Mouse (Mus musculus) heart, embryonic 14.5 days (tissue): Measurements from ENCODE around the gene Arfgef2. TPM values are rescaled to one million over a fixed set of nuclear protein-coding genes. Genes with fewer than 3 reads are reported as not detected.

ENCODE experiments used
- ATAC-seq: fragments of 200-750 bp; cut with Nextera tagmentation; 2 replicates; pipeline ENCODE4 v1.8.0; 2017; ENCODE audit warnings: low read depth, moderate TSS enrichment; ENCODE audit not compliant: insufficient number of reproducible peaks, insufficient read depth, low FRiP score
- H3K27ac ChIP-seq, 2 experiments: fragments of 200-500 bp in 1 of 2; fragments of 300-500 bp in 1 of 2; sonication (generic) in 1 of 2; replicated peaks in 1 of 2; 2 replicates each; pipeline ENCODE4 v1.5.1; 2012 to 2014; ENCODE audit warnings: low read depth in 2 of 2, low read length in 2 of 2, control low read depth in 1 of 2, mild to moderate bottlenecking in 1 of 2, mixed read lengths in 1 of 2; ENCODE audit not compliant: control insufficient read depth in 1 of 2, insufficient read depth in 1 of 2
- H3K27me3 ChIP-seq: fragments of 300-500 bp; sonication (generic); 2 replicates; pipeline ENCODE4 v1.6.1; 2014; ENCODE audit warnings: mild to moderate bottlenecking, low read length, control low read depth; ENCODE audit not compliant: control insufficient read depth, insufficient read depth
- H3K36me3 ChIP-seq: fragments of 300-500 bp; sonication (generic); 2 replicates; pipeline ENCODE4 v1.6.1; 2014; ENCODE audit warnings: mild to moderate bottlenecking, control low read depth, low read length, mixed read lengths; ENCODE audit not compliant: control insufficient read depth, insufficient read depth
- H3K4me1 ChIP-seq, 2 experiments: fragments of 200-500 bp in 1 of 2; fragments of 300-500 bp in 1 of 2; sonication (generic) in 1 of 2; 2 replicates each; pipeline ENCODE4 v1.6.1; 2012 to 2014; ENCODE audit warnings: low read length in 2 of 2, control low read depth in 1 of 2, mixed read lengths in 1 of 2; ENCODE audit not compliant: control insufficient read depth in 2 of 2, insufficient read depth in 2 of 2
- H3K4me2 ChIP-seq: fragments of 300-500 bp; sonication (generic); 2 replicates; pipeline ENCODE4 v1.6.1; 2014; ENCODE audit warnings: mild to moderate bottlenecking, low read length
- H3K4me3 ChIP-seq, 2 experiments: fragments of 200-500 bp in 1 of 2; fragments of 300-500 bp in 1 of 2; sonication (generic) in 1 of 2; 2 replicates each; pipeline ENCODE4 v1.5.1; 2012 to 2014; ENCODE audit warnings: low read length in 2 of 2, mild to moderate bottlenecking in 2 of 2, control low read depth in 1 of 2, low read depth in 1 of 2, moderate library complexity in 1 of 2; ENCODE audit not compliant: control insufficient read depth in 1 of 2, insufficient read depth in 1 of 2
- H3K9ac ChIP-seq: fragments of 300-500 bp; sonication (generic); 2 replicates; pipeline ENCODE4 v1.6.1; 2014; ENCODE audit warnings: mild to moderate bottlenecking, low read length
- H3K9me3 ChIP-seq: fragments of 300-500 bp; sonication (generic); 2 replicates; pipeline ENCODE4 v1.6.1; 2016; ENCODE audit warnings: low read length, control low read depth; ENCODE audit not compliant: control insufficient read depth
- WGBS: fragments of 180-500 bp; shearing (Covaris S2); extraction: QIAGEN DNeasy Blood & Tissue Kit; methylation state at CpG from one replicate; pipeline ENCODE4 v1.1.7; 2014; 5-methylcytosine and 5-hydroxymethylcytosine counted together
- polyA plus RNA-seq: library from polyadenylated mRNA; unstranded; fragments of >200 nt; fragmentation: Nextera tagmentation; extraction: Ambion mirVana; gene quantifications from 2 replicates; pipeline ENCODE4 v1.2.1, GENCODE M21; 2014

Arfgef2 gene
- polyA plus RNA-seq, 1 experiment from 2014 or later = 7.7 TPM

DNA sequence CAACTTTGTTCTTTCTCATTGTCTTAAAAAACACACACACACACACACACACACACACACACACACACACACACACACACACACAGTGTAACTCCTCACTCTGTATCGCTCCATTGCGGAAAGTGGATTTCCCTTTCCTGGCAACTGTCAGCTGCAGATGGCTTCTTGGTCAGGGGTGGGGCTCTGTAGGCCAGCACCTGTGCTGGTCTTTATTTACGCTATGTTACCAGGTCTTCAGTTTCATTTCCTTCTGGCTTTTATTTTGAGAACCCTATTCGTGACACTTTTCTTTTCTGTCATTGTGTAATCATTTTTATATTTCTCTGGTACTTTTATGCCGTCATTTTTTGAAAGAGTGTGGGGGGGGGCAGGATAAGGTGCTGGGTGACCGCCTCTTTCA, 70.2 kb downstream of the Arfgef2 start:
- Histone ChIP-seq H3K4me1 (peaks cover 0 to 5% of the 10 kb centered on the region in 2 experiments; a peak in 1 of 4 replicates), H3K27ac (no peak overlapping the region), H3K9me3 (no peaks in the 10 kb centered on the region), H3K27me3 (no peaks in the 10 kb centered on the region), H3K36me3 (peaks cover 89% of the 10 kb centered on the region), H3K4me3 (no peak overlapping the region), H3K4me2 (no peak overlapping the region), H3K9ac (no peak overlapping the region)
- ATAC-seq = no peak
- 90% methylated on average over 6 of the region's 6 CpGs for WGBS

DNA sequence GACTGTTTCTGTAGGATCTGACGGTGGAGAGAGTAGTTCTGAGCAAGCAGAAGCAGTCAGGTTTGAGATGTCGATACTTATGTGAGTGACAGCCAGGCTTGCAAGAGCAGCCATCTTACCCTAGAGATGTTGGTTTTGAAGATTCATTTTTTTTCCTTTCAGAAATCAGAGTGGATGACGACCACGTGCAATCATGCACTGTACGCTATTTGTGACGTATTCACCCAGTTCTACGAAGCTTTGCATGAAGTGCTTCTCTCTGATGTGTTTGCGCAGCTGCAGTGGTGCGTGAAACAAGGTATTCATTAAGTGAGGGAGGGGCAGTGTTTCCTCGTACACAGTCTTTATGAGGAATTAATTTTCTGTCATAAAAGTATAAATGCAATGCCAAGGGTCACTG, 70.9 kb downstream of the Arfgef2 start:
- no peak overlapping the region for H3K4me2 ChIP-seq
- H3K36me3 ChIP-seq = peaks cover 88% of the 10 kb centered on the region
- 93% methylated on average over 10 of the region's 10 CpGs for WGBS
- no peaks in the 10 kb centered on the region for H3K4me1 ChIP-seq
- no peak overlapping the region for H3K9ac ChIP-seq
- H3K27ac ChIP-seq = no peak overlapping the region
- H3K4me3 ChIP-seq = no peak overlapping the region
- H3K9me3 ChIP-seq = no peaks in the 10 kb centered on the region
- no peak for ATAC-seq
- H3K27me3 ChIP-seq = no peaks in the 10 kb centered on the region

DNA sequence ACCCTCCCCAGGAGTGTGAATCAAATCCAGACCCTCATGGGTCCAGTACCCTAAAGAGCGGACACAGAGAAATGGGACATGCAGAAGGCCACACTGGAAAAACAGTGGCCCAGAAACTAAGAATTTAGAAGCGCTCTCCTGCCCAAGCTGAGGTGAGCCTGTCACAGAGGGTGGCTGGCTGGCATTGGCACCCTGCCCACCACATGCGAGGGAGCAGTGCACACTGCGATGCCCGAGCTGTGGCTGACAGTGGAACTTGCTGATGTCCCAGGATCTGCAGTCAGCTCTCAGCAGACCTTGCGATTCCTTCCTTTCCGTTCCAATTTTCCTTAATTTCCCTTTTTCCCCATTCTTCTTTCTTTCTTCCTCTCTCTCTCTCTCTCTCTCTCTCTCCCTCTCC, 79.7 kb downstream of the Arfgef2 start:
- Histone ChIP-seq H3K36me3 (peaks cover 65% of the 10 kb centered on the region), H3K4me3 (no peak overlapping the region), H3K9ac (no peak overlapping the region), H3K9me3 (no peaks in the 10 kb centered on the region), H3K4me1 (no peaks in the 10 kb centered on the region), H3K27me3 (no peaks in the 10 kb centered on the region), H3K27ac (no peak overlapping the region), H3K4me2 (no peak overlapping the region)
- 78% methylated on average over 7 of the region's 7 CpGs for WGBS
- ATAC-seq = no peak; the same call in 1 of the 2 replicates

DNA sequence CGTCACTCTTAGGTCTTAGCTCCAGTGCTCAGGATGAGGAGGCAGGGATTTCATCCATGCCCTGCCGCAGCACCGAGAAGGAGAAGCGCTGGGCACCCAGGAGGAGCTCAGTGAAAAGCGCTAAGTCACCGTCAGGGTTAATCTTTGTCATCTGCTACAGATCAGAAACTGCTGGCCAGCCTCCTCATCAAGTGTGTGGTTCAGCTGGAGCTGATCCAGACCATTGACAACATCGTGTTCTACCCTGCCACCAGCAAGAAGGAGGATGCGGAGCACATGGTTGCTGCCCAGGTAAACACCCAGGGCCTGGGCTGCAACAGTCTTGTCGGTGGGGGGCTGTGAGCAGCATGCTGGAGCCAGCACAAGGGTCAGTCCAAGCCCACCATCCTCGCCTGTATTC, 80.2 kb downstream of the Arfgef2 start:
- 73% methylated on average over 10 of the region's 10 CpGs for WGBS
- Histone ChIP-seq H3K4me2 (no peak overlapping the region), H3K27me3 (no peaks in the 10 kb centered on the region), H3K27ac (no peak overlapping the region), H3K4me3 (no peak overlapping the region), H3K36me3 (peaks cover 70% of the 10 kb centered on the region), H3K4me1 (no peaks in the 10 kb centered on the region), H3K9me3 (no peaks in the 10 kb centered on the region), H3K9ac (no peak overlapping the region)
- no peak for ATAC-seq

DNA sequence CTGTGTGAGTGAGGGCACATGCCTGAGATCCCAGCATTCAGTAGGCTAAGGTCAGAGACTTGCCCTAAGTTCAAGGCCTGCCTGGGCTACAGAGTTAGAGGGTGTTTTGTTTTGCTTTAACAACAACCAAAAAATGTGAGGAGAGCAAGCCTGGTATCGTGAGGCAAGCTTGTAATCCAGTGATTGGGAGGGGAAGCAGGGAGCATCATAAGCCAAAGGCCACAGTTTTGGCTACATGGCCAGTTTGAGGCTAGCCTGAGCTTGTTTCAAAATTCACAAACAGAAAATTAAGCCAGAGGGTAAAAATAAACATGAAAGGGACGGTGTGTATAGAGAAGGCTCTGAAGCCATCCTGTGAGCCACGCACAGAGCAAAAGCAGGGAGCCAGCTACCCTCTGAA, 80.8 kb downstream of the Arfgef2 start:
- H3K36me3 ChIP-seq = peaks cover 69% of the 10 kb centered on the region
- no peak for ATAC-seq
- WGBS = 90% methylated on average over 3 of the region's 3 CpGs

DNA sequence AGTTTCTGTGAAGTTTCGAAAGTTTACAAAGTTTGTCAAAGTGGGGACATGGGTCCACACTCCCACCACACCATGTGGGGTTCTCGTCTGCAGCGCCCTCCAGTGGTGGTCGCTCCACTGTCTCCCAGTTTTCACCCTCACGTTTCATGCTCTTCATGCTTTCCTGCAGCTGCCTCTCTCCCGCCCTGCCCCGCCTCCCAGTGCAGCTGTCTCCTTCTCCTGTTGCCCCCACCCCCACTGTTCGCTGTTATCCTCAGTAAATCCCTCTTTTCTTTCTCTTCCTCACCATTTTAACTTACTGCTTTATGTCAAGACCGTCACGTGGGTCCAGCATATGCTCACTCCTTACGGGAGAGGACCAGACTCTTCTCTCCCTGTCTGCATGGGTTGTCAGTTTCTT, 82.4 kb downstream of the Arfgef2 start:
- Histone ChIP-seq H3K9me3 (no peaks in the 10 kb centered on the region), H3K36me3 (peaks cover 69% of the 10 kb centered on the region), H3K27me3 (no peaks in the 10 kb centered on the region), H3K4me3 (no peak overlapping the region), H3K27ac (no peak overlapping the region), H3K4me2 (no peak overlapping the region), H3K9ac (no peak overlapping the region), H3K4me1 (no peaks in the 10 kb centered on the region)
- 56% methylated on average over 11 of the region's 11 CpGs for WGBS
- no peak for ATAC-seq

More for the DNA sequence above, 80.8 kb downstream of the Arfgef2 start:
- no peak overlapping the region for H3K27ac ChIP-seq
- H3K27me3 ChIP-seq = no peaks in the 10 kb centered on the region
- H3K4me1 ChIP-seq = no peaks in the 10 kb centered on the region
- H3K4me2 ChIP-seq = no peak overlapping the region
- no peak overlapping the region for H3K9ac ChIP-seq
- no peak overlapping the region for H3K4me3 ChIP-seq
- no peaks in the 10 kb centered on the region for H3K9me3 ChIP-seq

DNA sequence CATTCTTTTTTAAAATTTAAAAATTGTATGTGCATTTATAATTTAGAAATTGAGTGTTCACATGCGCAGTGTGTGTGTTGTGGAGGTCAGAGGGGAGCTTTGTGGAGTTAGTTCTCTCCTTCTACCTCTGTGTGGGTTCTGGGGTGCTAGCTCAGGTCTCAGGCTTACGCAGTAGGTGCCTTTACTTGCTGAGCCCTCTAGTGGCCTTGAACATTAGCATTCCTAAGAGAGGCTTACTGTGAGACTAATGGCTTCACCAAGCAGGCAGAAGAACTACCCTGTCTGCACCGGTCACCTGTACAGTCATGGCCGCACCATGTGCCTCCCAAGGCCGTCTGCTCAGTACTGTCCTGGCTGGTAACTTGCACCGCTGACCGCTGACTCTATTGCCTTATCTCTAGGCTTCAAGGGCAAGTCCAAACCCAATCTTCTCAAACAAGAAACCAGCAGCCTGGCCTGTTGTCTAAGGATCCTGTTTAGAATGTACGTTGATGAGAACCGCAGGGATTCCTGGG, 86.0 kb downstream of the Arfgef2 start:
- Histone ChIP-seq H3K27me3 (no peaks in the 10 kb centered on the region), H3K27ac (no peak overlapping the region), H3K9ac (no peak overlapping the region), H3K36me3 (peaks cover 70% of the 10 kb centered on the region), H3K4me3 (no peak overlapping the region), H3K9me3 (no peaks in the 10 kb centered on the region), H3K4me1 (no peaks in the 10 kb centered on the region), H3K4me2 (no peak overlapping the region)
- no peak for ATAC-seq
- WGBS = 77% methylated on average over 9 of the region's 9 CpGs

DNA sequence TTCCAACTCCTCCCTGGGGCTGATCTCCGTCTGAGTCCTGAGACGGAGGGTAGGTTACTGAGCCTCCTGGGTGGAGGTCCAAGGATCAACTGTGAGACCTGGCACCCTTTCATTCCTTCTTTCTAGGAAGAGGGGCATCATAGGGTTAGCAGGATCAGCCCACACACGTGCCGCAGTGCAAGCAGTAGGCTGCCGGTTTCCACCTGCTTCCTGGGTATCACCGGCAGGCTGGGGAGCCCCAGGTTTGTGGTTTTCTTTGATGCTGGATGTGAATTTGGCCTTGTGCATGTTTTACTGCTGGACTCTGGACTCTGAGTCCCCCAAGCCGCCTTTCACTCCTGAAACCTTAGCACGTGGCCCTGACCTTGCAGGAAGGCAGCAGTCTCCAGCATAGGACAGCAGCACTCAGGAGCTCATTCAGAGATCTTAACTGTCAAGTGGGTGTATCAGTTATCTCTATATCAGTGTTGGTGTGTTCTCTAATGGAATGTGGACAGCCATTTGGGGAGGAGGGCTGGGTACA, 86.8 kb downstream of the Arfgef2 start:
- H3K36me3 ChIP-seq = peaks cover 70% of the 10 kb centered on the region
- ATAC-seq = no peak
- no peaks in the 10 kb centered on the region for H3K9me3 ChIP-seq
- H3K4me1 ChIP-seq = no peaks in the 10 kb centered on the region
- no peaks in the 10 kb centered on the region for H3K27me3 ChIP-seq
- no peak overlapping the region for H3K4me2 ChIP-seq
- 91% methylated on average over 8 of the region's 8 CpGs for WGBS
- no peak overlapping the region for H3K27ac ChIP-seq
- H3K9ac ChIP-seq = no peak overlapping the region
- H3K4me3 ChIP-seq = no peak overlapping the region
